Mouse (Mus musculus) induced T-regulatory cell, adult 2 months (primary cell): ENCODE data around the gene Il27.

Source experiments
- DNase-seq: peaks from one replicate; pipeline ENCODE4 v3.0.0-alpha.2; 2012; ENCODE audit warnings: low read depth

Il27 gene

GRCm38 (mm10) chr7:126606611-126607010 lies 11.9 kb upstream of the Il27 start:
- peak; percentile 60 for DNase-seq

- no peak for DNase-seq
Observed at GRCm38 (mm10) chr7:126602650-126603049, 7.9 kb upstream of the Il27 start.

- DNase-seq, result no peak
Observed at GRCm38 (mm10) chr7:126601896-126602295, 7.2 kb upstream of the Il27 start.

- no peak for DNase-seq
Observed at GRCm38 (mm10) chr7:126598919-126599318, 4.2 kb upstream of the Il27 start.

GRCm38 (mm10) chr7:126596414-126596813 lies 1.7 kb upstream of the Il27 start:
- DNase-seq, result no peak

- DNase-seq, result no peak
Observed at GRCm38 (mm10) chr7:126595890-126596289, 1.1 kb upstream of the Il27 start.

GRCm38 (mm10) chr7:126587779-126588178 lies 7.0 kb downstream of the Il27 start:
- no peak for DNase-seq

GRCm38 (mm10) chr7:126586839-126587238 lies 7.9 kb downstream of the Il27 start:
- no peak for DNase-seq

- DNase-seq, result no peak
Observed at GRCm38 (mm10) chr7:126585717-126586116, 9.0 kb downstream of the Il27 start, which contains the start of gene Cln3. Gene Cln3 (minus strand): TSS chr7:126585817.

GRCm38 (mm10) chr7:126584506-126584977 lies 10.2 kb downstream of the Il27 start, which contains the start of gene Apobr:
Gene Apobr (plus strand): TSS chr7:126584942.
- DNase-seq, result peak; percentile 81

GRCm38 (mm10) chr7:126583761-126584160 lies 11.0 kb downstream of the Il27 start:
- no peak for DNase-seq

- peak; percentile 94 for DNase-seq
Observed at GRCm38 (mm10) chr7:126583251-126583709, 11.5 kb downstream of the Il27 start.

GRCm38 (mm10) chr7:126582759-126583158 lies 12.0 kb downstream of the Il27 start:
- DNase-seq, result no peak

GRCm38 (mm10) chr7:126581661-126582060 lies 13.1 kb downstream of the Il27 start:
- DNase-seq, result no peak

GRCm38 (mm10) chr7:126579172-126579571 lies 15.6 kb downstream of the Il27 start:
- peak; percentile 69 for DNase-seq

GRCm38 (mm10) chr7:126576946-126577345 lies 17.8 kb downstream of the Il27 start:
- peak; percentile 84 for DNase-seq

GRCm38 (mm10) chr7:126566094-126566765 lies 28.5 kb downstream of the Il27 start, which contains the start of gene Eif3c:
Gene Eif3c (minus strand): TSS chr7:126566411.
- peak; percentile 94 for DNase-seq

- DNase-seq, result peak; percentile 78
Observed at GRCm38 (mm10) chr7:126565693-126566092, 29.0 kb downstream of the Il27 start.

GRCm38 (mm10) chr7:126556635-126557034 lies 38.1 kb downstream of the Il27 start:
- DNase-seq, result no peak

GRCm38 (mm10) chr7:126554796-126555195 lies 39.9 kb downstream of the Il27 start:
- DNase-seq, result peak; percentile 61

GRCm38 (mm10) chr7:126545631-126546030 lies 49.1 kb downstream of the Il27 start:
- DNase-seq, result no peak

- no peak for DNase-seq
Observed at GRCm38 (mm10) chr7:126541661-126542060, 53.1 kb downstream of the Il27 start.
